Mouse (Mus musculus) kidney, adult 2 months (tissue): ENCODE data around the gene Trmt44.

Source experiments
- CTCF ChIP-seq: fragments of 200-500 bp; conservative IDR thresholded peaks from 2 replicates; pipeline ENCODE4 v1.5.1; 2011; ENCODE audit warnings: low read depth, mild to moderate bottlenecking, control low read depth, low read length, moderate library complexity, mixed read lengths; ENCODE audit not compliant: insufficient read depth, insufficient read length
- POLR2A ChIP-seq: fragments of 200-500 bp; IDR thresholded peaks from one replicate; pipeline ENCODE4 v1.6.1; 2011; ENCODE audit warnings: low read depth, low read length, control low read depth

DNA sequence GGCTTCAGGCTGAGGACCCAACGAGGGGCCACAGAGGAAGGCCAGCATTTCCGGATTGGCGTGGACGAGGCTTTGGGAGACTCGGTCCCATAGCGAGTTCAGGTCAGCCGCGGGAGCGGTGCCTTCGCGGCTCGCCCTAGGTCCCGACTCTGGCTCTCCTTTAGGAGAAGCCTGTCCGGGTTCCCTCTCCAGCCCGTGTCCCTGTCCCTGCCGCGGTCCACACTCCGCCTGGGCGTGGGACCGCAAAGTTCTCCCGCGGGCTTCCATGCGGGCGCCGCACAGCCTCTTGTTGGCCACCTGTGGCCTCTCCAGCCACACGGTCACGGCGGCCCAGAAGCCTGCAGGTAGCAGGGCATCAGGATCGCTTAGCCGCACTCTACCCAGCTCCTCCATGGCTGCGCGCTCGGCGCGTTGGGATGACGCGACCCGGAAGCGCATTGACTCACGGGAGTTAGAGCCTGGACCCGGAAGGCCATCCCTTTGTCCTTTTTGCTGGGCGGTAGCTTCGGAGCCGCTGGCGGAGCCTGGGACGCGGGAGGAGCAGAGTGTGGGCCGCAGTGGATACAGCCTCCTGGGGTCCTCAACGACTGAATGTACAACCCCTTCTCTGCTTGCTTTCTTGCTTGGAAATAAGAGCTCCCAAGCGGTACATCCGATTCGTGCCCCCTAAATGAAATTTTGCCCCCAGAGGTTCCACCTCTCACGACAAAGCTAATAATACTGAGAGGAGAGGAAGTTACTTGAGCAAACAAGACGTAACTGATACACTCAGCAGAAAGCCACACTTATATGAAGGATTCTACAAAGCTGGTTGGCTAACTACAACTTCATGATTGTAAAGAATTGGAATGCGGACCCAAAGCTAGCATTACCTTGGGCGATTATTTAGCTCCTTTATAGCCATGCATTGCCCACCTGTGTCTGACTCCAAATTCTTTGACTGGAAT, at the start of gene Trmt44:
- TF ChIP-seq CTCF (no peak), POLR2A (peak; percentile 89)
